Mouse (Mus musculus) kidney, postnatal 14 days (tissue): ENCODE measurements at regions not wholly inside any gene's neighbourhood (a gene's known extent, or its start where the extent isn't known, plus 50 kb on each side); places are given as distances from the start of the nearest gene placed in this dataset.

ENCODE experiments used
- DNase-seq: peaks from one replicate; pipeline ENCODE4 v3.0.0; 2022; ENCODE audit warnings: mixed read lengths

- DNase-seq = no peak
Observed at GRCm38 (mm10) chr15:67048621-67049020, 547.9 kb upstream of the Lrrc6 start.

GRCm38 (mm10) chr15:67048148-67048547, 547.4 kb upstream of the Lrrc6 start:
- DNase-seq = no peak

DNA sequence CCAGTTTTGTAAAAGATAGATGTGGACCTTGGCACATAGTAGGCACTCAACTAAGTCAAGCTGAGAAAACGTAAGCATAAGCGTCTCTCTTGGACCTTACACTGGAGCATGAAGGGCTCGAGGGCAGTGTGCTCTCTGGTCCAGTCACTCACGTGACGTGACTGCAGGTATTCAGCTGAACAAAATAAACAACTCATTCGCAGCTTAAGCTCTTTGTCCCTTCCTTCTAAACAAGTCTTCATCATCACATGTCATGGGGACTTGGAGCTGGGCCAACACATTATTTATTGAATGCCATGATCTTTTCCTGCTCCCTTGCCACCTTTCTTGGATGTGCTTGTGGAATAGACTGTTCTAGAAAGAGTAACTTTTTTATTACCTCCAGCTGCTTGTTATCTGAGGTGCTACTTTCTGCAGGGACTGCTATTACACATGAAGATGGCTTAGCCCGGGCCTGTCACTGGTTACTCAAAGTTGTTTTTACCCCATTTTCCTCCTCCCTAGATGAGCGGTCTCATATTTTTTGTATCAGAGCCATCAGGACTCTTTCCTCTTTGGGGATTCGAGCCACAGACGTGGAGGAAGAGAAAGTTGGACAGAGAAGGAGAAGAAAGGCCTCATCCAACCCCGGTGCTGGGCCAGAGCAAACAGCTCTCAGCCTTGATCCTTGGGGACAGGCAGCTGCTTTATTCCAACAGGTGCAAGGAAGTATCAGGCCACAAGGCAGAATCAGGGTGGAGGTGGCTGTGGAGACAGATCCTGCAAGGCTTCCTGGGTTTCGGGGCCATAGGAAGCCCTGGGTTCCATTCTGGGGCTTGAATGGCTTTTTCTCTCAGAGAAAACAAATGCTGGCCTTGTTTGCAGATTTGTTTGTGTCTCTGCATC, 545.5 kb upstream of the Lrrc6 start:
- peak; percentile 65 for DNase-seq

- no peak for DNase-seq
Observed at GRCm38 (mm10) chr15:67045329-67045728, 544.6 kb upstream of the Lrrc6 start.

- no peak for DNase-seq
Observed at GRCm38 (mm10) chr15:67044806-67045205, 544.1 kb upstream of the Lrrc6 start.

DNA sequence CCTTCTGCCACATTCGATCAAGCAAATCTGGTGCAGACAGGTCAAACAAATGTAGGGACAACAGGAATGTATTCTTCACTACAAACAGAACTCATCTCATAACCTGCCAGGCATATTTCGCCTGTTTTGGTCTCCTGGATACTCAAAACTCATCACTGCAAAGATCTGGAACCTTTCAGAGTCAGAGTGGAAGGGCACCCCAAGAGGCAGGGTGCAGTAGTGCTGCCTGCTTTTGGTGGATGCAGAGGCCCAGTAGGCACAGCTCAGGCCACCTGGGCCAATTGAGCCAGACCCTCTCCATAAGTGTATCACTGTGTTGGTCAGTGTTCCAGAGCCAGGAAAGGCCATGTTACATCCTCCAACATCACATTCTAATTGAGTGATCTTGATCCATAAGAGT, 541.4 kb upstream of the Lrrc6 start:
- DNase-seq = no peak

- no peak for DNase-seq
Observed at GRCm38 (mm10) chr15:67040229-67040628, 539.5 kb upstream of the Lrrc6 start.

GRCm38 (mm10) chr15:67039421-67039907, 538.8 kb upstream of the Lrrc6 start:
- DNase-seq = peak; percentile 88

- no peak for DNase-seq
Observed at GRCm38 (mm10) chr15:67037647-67038046, 536.9 kb upstream of the Lrrc6 start.

DNA sequence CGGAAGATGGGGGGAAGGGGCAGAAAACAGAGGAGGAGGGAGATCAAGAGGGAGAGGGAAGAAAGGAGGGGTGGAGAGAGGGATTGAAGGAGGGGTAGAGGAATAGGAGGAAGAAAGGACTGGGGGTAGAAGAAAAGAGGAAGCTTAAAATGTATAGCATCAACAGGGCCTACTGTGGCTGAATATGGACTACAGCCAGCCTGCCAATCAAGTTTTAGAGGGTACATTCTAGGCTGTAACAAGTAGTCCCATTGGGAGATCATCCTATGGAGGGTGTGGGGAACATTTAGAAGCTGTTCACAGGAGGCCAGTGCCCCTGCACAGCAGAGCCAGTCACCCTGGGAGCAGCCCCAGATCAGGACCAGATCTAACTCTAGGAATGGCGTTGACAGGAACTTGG, 535.6 kb upstream of the Lrrc6 start:
- DNase-seq = no peak

- no peak for DNase-seq
Observed at GRCm38 (mm10) chr15:67033936-67034335, 533.2 kb upstream of the Lrrc6 start.

DNA sequence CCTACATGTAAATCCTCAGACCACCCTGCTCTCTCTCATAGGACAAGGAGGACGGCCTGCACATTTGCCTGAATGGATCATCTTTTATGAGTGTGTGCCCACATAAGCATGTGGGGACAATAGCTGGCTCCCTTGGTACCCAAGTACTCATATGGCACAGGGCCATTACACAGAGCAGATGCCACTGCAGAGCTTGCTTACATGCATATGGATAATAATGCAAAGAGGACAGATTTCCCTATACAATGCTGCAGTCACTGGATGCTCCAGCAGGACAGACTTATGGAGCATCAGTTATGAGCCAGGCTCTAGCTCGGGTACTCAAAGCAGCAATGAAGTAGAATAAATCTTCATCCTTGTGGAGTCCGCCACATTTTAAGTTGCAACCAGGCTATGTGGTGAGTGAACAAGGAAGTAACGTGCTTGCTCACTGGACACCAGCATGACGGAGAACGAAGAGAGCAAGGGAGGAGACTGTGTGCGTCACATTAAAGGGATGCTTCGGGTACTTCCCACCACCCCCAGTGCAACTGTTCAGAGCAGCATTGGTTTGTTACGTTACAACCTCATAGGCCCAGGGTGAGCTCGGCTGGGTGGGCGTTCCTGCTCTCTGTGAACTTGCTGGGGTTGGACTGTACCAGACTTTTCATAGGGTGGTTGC, 531.3 kb upstream of the Lrrc6 start:
- DNase-seq = no peak

DNA sequence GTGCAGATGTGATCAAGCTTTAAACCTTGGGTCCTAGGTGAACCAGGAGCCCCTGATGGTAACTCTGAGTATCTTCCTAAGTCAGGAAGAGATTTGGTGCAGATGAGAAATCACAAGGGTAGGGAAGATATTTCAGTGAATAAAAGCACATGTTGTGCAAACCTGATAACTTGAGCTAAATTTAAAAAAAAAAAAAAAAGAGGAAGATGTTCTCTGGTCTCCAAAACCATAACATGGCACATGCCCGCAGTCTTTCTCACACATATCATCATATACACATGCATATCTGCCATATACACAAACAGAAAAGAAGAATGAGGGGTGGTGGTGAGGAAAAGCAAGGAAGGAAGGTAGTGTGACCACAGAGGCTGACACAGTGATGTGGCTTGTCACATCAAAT, 530.3 kb upstream of the Lrrc6 start:
- no peak for DNase-seq

DNA sequence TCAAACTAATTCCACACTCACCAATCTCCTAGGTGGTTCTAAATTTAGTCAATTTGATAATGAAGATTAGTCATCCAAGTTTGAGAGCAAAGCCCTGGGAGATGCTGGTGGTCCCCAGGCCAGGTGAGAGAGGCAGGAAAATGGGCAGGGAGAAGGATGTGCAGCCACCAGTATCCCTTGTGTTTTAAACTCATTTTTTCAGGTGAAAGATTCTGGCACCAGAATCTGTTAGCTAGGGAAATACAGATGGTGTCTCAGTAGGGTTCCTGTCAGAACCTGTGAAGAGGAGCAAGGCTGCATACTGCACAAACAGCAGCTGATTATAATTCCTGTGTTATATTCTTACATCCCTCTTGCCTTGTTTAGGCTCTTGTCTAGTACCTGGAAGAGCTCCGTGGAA, 527.5 kb upstream of the Lrrc6 start:
- DNase-seq = no peak

GRCm38 (mm10) chr15:67027751-67028150, 527.0 kb upstream of the Lrrc6 start:
- DNase-seq = no peak

DNA sequence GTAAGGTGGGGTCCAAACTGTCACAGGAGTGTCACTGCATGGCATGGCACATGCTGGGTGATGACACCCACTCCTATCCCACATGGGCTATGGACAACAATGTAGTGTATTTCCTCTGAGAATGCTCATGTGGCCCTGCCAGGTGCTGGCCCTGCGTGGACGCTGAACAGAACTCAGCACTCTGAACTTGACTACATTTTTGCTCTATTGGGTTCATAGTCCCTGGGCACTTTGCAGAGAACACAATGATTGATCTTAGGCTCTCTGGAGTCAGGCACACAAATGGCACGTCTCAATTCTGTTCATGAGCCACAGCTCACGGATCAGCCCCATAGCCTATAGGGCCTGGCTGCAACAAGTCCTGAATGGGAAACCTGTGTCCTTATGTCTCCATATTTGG, 525.0 kb upstream of the Lrrc6 start:
- DNase-seq = no peak

GRCm38 (mm10) chr15:67024386-67024785, 523.7 kb upstream of the Lrrc6 start:
- no peak for DNase-seq

DNA sequence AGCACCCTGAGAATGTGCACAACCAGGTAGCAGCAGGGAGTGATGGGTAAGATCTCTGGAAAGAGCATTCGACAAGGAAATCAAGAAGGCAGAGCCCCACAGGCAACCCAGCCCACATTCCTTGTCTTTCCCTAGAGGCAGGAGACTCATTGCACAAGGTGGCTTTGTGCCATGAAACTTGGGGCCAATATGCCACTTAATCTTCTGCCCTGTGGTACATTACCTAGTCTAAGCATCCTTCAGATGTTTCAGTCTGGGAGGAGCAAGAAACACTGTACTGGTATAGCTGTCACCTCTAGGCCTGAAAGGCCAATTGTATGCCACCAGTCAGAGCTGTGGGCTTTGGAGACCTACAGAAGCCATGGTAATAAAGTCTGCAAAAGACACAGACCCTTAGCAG, 522.4 kb upstream of the Lrrc6 start:
- no peak for DNase-seq

DNA sequence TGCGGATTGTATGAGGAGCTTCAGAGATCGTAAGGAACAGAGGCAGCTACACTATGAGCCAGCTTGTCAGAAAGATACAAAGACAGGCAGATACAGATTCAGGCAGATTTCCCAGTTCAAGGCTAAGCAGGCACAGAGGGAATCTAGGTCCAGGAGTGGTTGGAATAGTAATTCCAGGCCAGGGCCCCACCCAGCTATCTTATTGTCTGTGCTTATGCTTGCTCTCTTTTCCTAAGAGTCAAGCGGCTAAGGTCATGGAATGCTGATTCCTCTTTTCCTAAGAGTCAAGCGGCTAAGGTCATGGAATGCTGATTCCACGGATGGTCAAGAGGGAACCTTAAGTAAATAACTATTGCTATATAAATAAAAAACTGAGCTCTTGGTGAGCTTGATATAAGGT, 520.7 kb upstream of the Lrrc6 start:
- no peak for DNase-seq

DNA sequence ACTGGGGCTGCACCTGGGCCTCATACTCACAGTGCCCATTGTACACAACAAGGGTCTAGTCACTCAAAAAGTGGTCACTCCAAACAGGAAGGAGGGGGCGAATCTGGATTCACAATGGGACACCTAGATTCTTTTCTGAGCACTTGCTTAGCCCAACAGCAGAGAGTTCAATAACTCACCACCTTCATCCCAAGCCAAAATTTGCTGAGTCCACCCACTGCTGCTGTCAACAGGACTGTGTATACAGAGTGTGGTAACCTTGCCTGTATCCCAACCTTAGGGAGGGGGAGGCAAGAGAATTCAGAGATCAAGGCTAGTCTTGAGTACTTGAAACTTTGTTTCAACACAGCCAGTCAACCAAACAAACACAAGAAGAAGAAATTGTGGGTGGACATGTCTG, 519.2 kb upstream of the Lrrc6 start:
- DNase-seq = no peak

GRCm38 (mm10) chr15:67019194-67019661, 518.5 kb upstream of the Lrrc6 start:
- peak; percentile 90 for DNase-seq
